8 mouse cellular contexts compared by ENCODE assay signal in genomic region chr12:69908511-69908900, GRCm38 (mm10). TPM values are rescaled to one million over a fixed set of nuclear protein-coding genes. Genes with fewer than 3 reads are reported as not detected.
DNase-seq lines count a peak whose midpoint lies in the region; ATAC-seq and TF ChIP-seq lines count a peak whose summit lies in the region.

No protein-coding gene starts in this region.

- peaks cover 2% of the 10 kb centered on the region; the same call in 1 of the 2 replicates for H3K27me3 ChIP-seq in heart, embryonic 16.5 days (ENCODE audit: control insufficient read depth, insufficient read depth, low read length)
- H3K27me3 ChIP-seq in hindbrain, postnatal 0 days (ENCODE audit: insufficient read depth, low read length): no peaks in the 10 kb centered on the region
- H3K27me3 ChIP-seq in limb, embryonic 15.5 days: no peaks in the 10 kb centered on the region

- H3K27ac ChIP-seq in heart, embryonic 16.5 days (ENCODE audit: low read length): no peak overlapping the region
- H3K27ac ChIP-seq in hindbrain, postnatal 0 days: peak overlapping the region; percentile 96
- H3K27ac ChIP-seq in limb, embryonic 15.5 days: no peak overlapping the region

- peaks cover 8% of the 10 kb centered on the region for H3K4me1 ChIP-seq in heart, embryonic 16.5 days (ENCODE audit: control insufficient read depth, insufficient read depth, low read length)
- peaks cover 6% of the 10 kb centered on the region; the same call in 1 of the 2 replicates for H3K4me1 ChIP-seq in hindbrain, postnatal 0 days (ENCODE audit: insufficient read depth, low read length)
- peaks cover 12% of the 10 kb centered on the region for H3K4me1 ChIP-seq in limb, embryonic 15.5 days

- intact Hi-C loops in heart, postnatal 10 days (cut with DNase I): no loop called here

- no peaks in the 10 kb centered on the region for H3K36me3 ChIP-seq in heart, embryonic 16.5 days (ENCODE audit: control insufficient read depth, insufficient read depth)
- H3K36me3 ChIP-seq in hindbrain, postnatal 0 days (ENCODE audit: insufficient read depth, low read length): no peaks in the 10 kb centered on the region
- H3K36me3 ChIP-seq in limb, embryonic 15.5 days: no peaks in the 10 kb centered on the region

- no peak for ATAC-seq in heart, embryonic 16.5 days (replicated peaks; ENCODE audit: extremely low read depth, insufficient read depth, low FRiP score)
- ATAC-seq in hindbrain, postnatal 0 days: peak; percentile 89
- ATAC-seq in limb, embryonic 15.5 days (ENCODE audit: insufficient number of reproducible peaks, low FRiP score, low TSS enrichment, low read depth): no peak

- H3K9me3 ChIP-seq in heart, embryonic 16.5 days (replicated peaks; ENCODE audit: control insufficient read depth, low read length): no peaks in the 10 kb centered on the region
- H3K9me3 ChIP-seq in hindbrain, postnatal 0 days (ENCODE audit: low read length): no peaks in the 10 kb centered on the region
- H3K9me3 ChIP-seq in limb, embryonic 15.5 days: no peaks in the 10 kb centered on the region

- peak overlapping the region; percentile 46 for H3K4me3 ChIP-seq in heart, embryonic 16.5 days (ENCODE audit: low read length)
- H3K4me3 ChIP-seq in hindbrain, postnatal 0 days (ENCODE audit: low read length): peak overlapping the region; percentile 69
- H3K4me3 ChIP-seq in limb, embryonic 15.5 days: peak overlapping the region; percentile 27

- DNase-seq in heart, postnatal 10 days: no peak
- DNase-seq in embryo, embryonic 9.5 days (ENCODE audit: extremely low spot score): peak; percentile 14
- DNase-seq in hindbrain, postnatal 0 days (ENCODE audit: low spot score): peak; percentile 86
- peak; percentile 88 for DNase-seq in right cerebral cortex, postnatal 14 days
- no peak for DNase-seq in spleen, postnatal 36 days (ENCODE audit: low spot score in 2 of 2)
- no peak for DNase-seq in lung, postnatal 36 days

- WGBS in heart, embryonic 16.5 days: 44% methylated on average over 19 of the region's 19 CpGs
- WGBS in hindbrain, postnatal 0 days: 14% methylated on average over 19 of the region's 19 CpGs
- WGBS in limb, embryonic 15.5 days: 34% methylated on average over 18 of the region's 19 CpGs

- TF ChIP-seq CTCF in hindbrain, postnatal 0 days (IDR thresholded peaks at IDR 0.05; ENCODE audit: low read depth): no peak

- H3K9ac ChIP-seq in heart, embryonic 16.5 days (ENCODE audit: low read length): no peak overlapping the region
- H3K9ac ChIP-seq in hindbrain, postnatal 0 days (replicated peaks; ENCODE audit: low read length): peak overlapping the region; percentile 84
- no peak overlapping the region for H3K9ac ChIP-seq in limb, embryonic 15.5 days

- H3K4me2 ChIP-seq in heart, embryonic 16.5 days (ENCODE audit: low read depth, low read length): peak overlapping the region; percentile 74
- peak overlapping the region; percentile 76 for H3K4me2 ChIP-seq in hindbrain, postnatal 0 days (ENCODE audit: low read depth, low read length)
- peak overlapping the region; percentile 61 for H3K4me2 ChIP-seq in limb, embryonic 15.5 days

RNA-seq across cellular contexts. Expression of gene Map4k5, which starts 15.5 kb away (rescaled TPM):
- polyA plus RNA-seq in heart, embryonic 16.5 days (2015; fragmentation: Nextera tagmentation; extraction: Ambion mirVana): 25.2 and 27.5 TPM in 2 replicates
- 10 to 100 TPM; 38.7 to 40.7 TPM for total RNA-seq in heart, postnatal 10 days (2021)
- 30.9 and 32.3 TPM in 2 replicates for total RNA-seq in hindbrain, postnatal 0 days (2014; rRNA removed)
- polyA plus RNA-seq in hindbrain, postnatal 0 days (2015; fragmentation: Nextera tagmentation; extraction: Ambion mirVana): 17.1 and 19.5 TPM in 2 replicates
- 33.1 and 38.1 TPM in 2 replicates for polyA plus RNA-seq in limb, embryonic 15.5 days (2015; fragmentation: Nextera tagmentation; extraction: Ambion mirVana)

RNA-seq across cellular contexts. Expression of gene Atl1, which starts 16.1 kb away (rescaled TPM):
- 4.6 and 6.1 TPM in 2 replicates for polyA plus RNA-seq in heart, embryonic 16.5 days (2015; fragmentation: Nextera tagmentation; extraction: Ambion mirVana)
- total RNA-seq in heart, postnatal 10 days (2021): 1 to 10 TPM; 5.7 to 7.8 TPM
- total RNA-seq in hindbrain, postnatal 0 days (2014; rRNA removed): 130 and 143 TPM in 2 replicates
- polyA plus RNA-seq in hindbrain, postnatal 0 days (2015; fragmentation: Nextera tagmentation; extraction: Ambion mirVana): 145 and 151 TPM in 2 replicates
- 4.2 and 6.5 TPM in 2 replicates for polyA plus RNA-seq in limb, embryonic 15.5 days (2015; fragmentation: Nextera tagmentation; extraction: Ambion mirVana)

Comparison
In these comparisons a context has a peak if more than half of its experiments do, and no peak if none do; other contexts are left out.
1. DNase-seq: peak in embryo, embryonic 9.5 days (single experiment), hindbrain, postnatal 0 days (single experiment) and right cerebral cortex, postnatal 14 days (single experiment); none in heart, postnatal 10 days (0 of 2), spleen, postnatal 36 days (0 of 2) and lung, postnatal 36 days (single experiment).
2. RNA of gene Atl1, which starts 16.1 kb away (polyA plus RNA-seq): 145 to 151 TPM in hindbrain, postnatal 0 days; 4.2 to 6.5 TPM in limb, embryonic 15.5 days and 4.6 to 6.1 TPM in heart, embryonic 16.5 days; every median in the first group is over 10 times any median in the second.
3. Peak in every context shown above with its lines, with median percentiles within 50 percentile points of each other: H3K4me2 ChIP-seq and H3K4me3 ChIP-seq.